27 mouse cellular contexts compared by ENCODE assay signal in genomic region chr10:34111964-34112738, GRCm38 (mm10). TPM values are rescaled to one million over a fixed set of nuclear protein-coding genes. Genes with fewer than 3 reads are reported as not detected.
DNase-seq lines count a peak whose midpoint lies in the region; ATAC-seq lines count a peak whose summit lies in the region.
"Had no signal": no experiment of that assay in that cellular context is flagged by ENCODE, and none has a peak within 500 bp of the region (broad histone marks: within the 10 kb centered on the region; RNA-seq: fewer than 3 reads in every experiment).

No protein-coding gene starts in this region.

- WGBS in embryonic facial prominence, embryonic 13.5 days, result 21% methylated on average over 4 of the region's 4 CpGs
- WGBS in limb, embryonic 13.5 days, result 42% methylated on average over 4 of the region's 4 CpGs
- 90% methylated on average over 4 of the region's 4 CpGs for WGBS in midbrain, embryonic 13.5 days
- 92% methylated on average over 4 of the region's 4 CpGs for WGBS in forebrain, embryonic 14.5 days

- peak; percentile 56 for DNase-seq in NIH3T3 (ENCODE audit: low read depth)
- peak; percentile 14 for DNase-seq in adipocyte (ENCODE audit: low spot score)
- DNase-seq in heart, postnatal 36 days, result no peak
- DNase-seq in forebrain, embryonic 14.5 days (ENCODE audit: low spot score), result no peak
- DNase-seq: cerebellum, adult 11-12 months; cerebellum, postnatal 14 days; gastrocnemius, postnatal 36 days; heart, adult 2 months; heart, postnatal 4 days; kidney, adult 8-10 months; kidney, postnatal 14 days; lung, embryonic 14.5 days; right cerebral cortex, adult 18-20 months; right cerebral cortex, postnatal 4 days; thymus, postnatal 14 days had no signal

- H3K36me3 ChIP-seq in embryonic facial prominence, embryonic 13.5 days, result no peaks in the 10 kb centered on the region
- H3K36me3 ChIP-seq in limb, embryonic 13.5 days, result no peaks in the 10 kb centered on the region
- H3K36me3 ChIP-seq in midbrain, embryonic 13.5 days, result no peaks in the 10 kb centered on the region
- no peaks in the 10 kb centered on the region for H3K36me3 ChIP-seq in forebrain, embryonic 14.5 days (ENCODE audit: control insufficient read depth, insufficient read depth, low read length)
- H3K36me3 ChIP-seq: heart, embryonic 15.5 days had no signal

- H3K9me3 ChIP-seq in embryonic facial prominence, embryonic 13.5 days, result no peaks in the 10 kb centered on the region
- H3K9me3 ChIP-seq in limb, embryonic 13.5 days, result no peaks in the 10 kb centered on the region
- no peaks in the 10 kb centered on the region for H3K9me3 ChIP-seq in midbrain, embryonic 13.5 days
- H3K9me3 ChIP-seq in forebrain, embryonic 14.5 days (replicated peaks; ENCODE audit: control insufficient read depth, low read length), result no peaks in the 10 kb centered on the region
- H3K9me3 ChIP-seq: heart, embryonic 15.5 days; megakaryocyte, embryonic 14.5 days had no signal

- peak overlapping the region; percentile 78 for H3K27ac ChIP-seq in embryonic facial prominence, embryonic 13.5 days
- no peak overlapping the region; the same call in 1 of the 2 replicates for H3K27ac ChIP-seq in limb, embryonic 13.5 days
- H3K27ac ChIP-seq in midbrain, embryonic 13.5 days, result no peak overlapping the region
- H3K27ac ChIP-seq in forebrain, embryonic 14.5 days (ENCODE audit: low read depth, low read length), result no peak overlapping the region
- H3K27ac ChIP-seq: heart, adult 2 months; heart, embryonic 15.5 days; hindbrain, embryonic 14.5 days; liver, embryonic 14.5 days had no signal

- no peaks in the 10 kb centered on the region for H3K27me3 ChIP-seq in embryonic facial prominence, embryonic 13.5 days
- no peaks in the 10 kb centered on the region for H3K27me3 ChIP-seq in limb, embryonic 13.5 days
- H3K27me3 ChIP-seq in midbrain, embryonic 13.5 days, result no peaks in the 10 kb centered on the region
- no peaks in the 10 kb centered on the region for H3K27me3 ChIP-seq in forebrain, embryonic 14.5 days (replicated peaks; ENCODE audit: control insufficient read depth, insufficient read depth, low read length)
- H3K27me3 ChIP-seq: heart, embryonic 15.5 days; megakaryocyte, embryonic 14.5 days had no signal

- H3K4me1 ChIP-seq in embryonic facial prominence, embryonic 13.5 days, result peaks cover 15% of the 10 kb centered on the region
- H3K4me1 ChIP-seq in limb, embryonic 13.5 days, result no peaks in the 10 kb centered on the region
- no peaks in the 10 kb centered on the region for H3K4me1 ChIP-seq in midbrain, embryonic 13.5 days (replicated peaks)
- H3K4me1 ChIP-seq in forebrain, embryonic 14.5 days (ENCODE audit: control insufficient read depth, insufficient read depth, low read length), result no peaks in the 10 kb centered on the region
- H3K4me1 ChIP-seq: heart, embryonic 15.5 days; megakaryocyte, embryonic 14.5 days had no signal

- 0 out of 2 replicates have a peak, but pooled peaks have one; percentile 67 for ATAC-seq in embryonic facial prominence, embryonic 13.5 days (ENCODE audit: insufficient number of reproducible peaks, insufficient read depth, low FRiP score, low TSS enrichment, low read depth)
- 0 out of 2 replicates have a peak, but pooled peaks have one; percentile 28 for ATAC-seq in limb, embryonic 13.5 days (ENCODE audit: low FRiP score, low read depth)
- no peak for ATAC-seq in midbrain, embryonic 13.5 days
- no peak for ATAC-seq in forebrain, embryonic 14.5 days
- no peak for ATAC-seq in cerebellum, adult (ENCODE audit: insufficient number of reproducible peaks, low FRiP score, low TSS enrichment)
- ATAC-seq: forebrain, embryonic 16.5 days; midbrain, embryonic 16.5 days had no signal

- intact Hi-C loops in heart, postnatal 36 days (cut with DNase I), result no loop called here

- no peak overlapping the region for H3K4me2 ChIP-seq in embryonic facial prominence, embryonic 13.5 days
- no peak overlapping the region for H3K4me2 ChIP-seq in limb, embryonic 13.5 days (replicated peaks)
- H3K4me2 ChIP-seq in midbrain, embryonic 13.5 days (replicated peaks), result no peak overlapping the region
- no peak overlapping the region for H3K4me2 ChIP-seq in forebrain, embryonic 14.5 days (ENCODE audit: low read length)
- H3K4me2 ChIP-seq: heart, embryonic 15.5 days; hindbrain, embryonic 14.5 days; lung, embryonic 14.5 days had no signal

- H3K4me3 ChIP-seq in embryonic facial prominence, embryonic 13.5 days, result no peak overlapping the region
- H3K4me3 ChIP-seq in limb, embryonic 13.5 days, result no peak overlapping the region
- no peak overlapping the region for H3K4me3 ChIP-seq in midbrain, embryonic 13.5 days (replicated peaks)
- no peak overlapping the region for H3K4me3 ChIP-seq in forebrain, embryonic 14.5 days (ENCODE audit: low read depth, low read length)
- H3K4me3 ChIP-seq: heart, adult 2 months; heart, embryonic 15.5 days; megakaryocyte, embryonic 14.5 days; myocyte had no signal

- H3K9ac ChIP-seq in embryonic facial prominence, embryonic 13.5 days, result no peak overlapping the region
- no peak overlapping the region for H3K9ac ChIP-seq in limb, embryonic 13.5 days
- no peak overlapping the region for H3K9ac ChIP-seq in midbrain, embryonic 13.5 days (replicated peaks)
- no peak overlapping the region for H3K9ac ChIP-seq in forebrain, embryonic 14.5 days (ENCODE audit: low read length)
- H3K9ac ChIP-seq: heart, embryonic 15.5 days; hindbrain, embryonic 14.5 days; liver, embryonic 14.5 days; lung, embryonic 14.5 days had no signal

RNA-seq across cellular contexts. Expression of gene Calhm6, which starts 15.6 kb away (rescaled TPM):
- polyA plus RNA-seq in embryonic facial prominence, embryonic 13.5 days (2015; fragmentation: Nextera tagmentation; extraction: Ambion mirVana), result 1.5 TPM in 2 replicates
- 1.0 and 1.3 TPM in 2 replicates for polyA plus RNA-seq in limb, embryonic 13.5 days (2015; fragmentation: Nextera tagmentation; extraction: Ambion mirVana)
- 0.19 and 0.31 TPM in 2 replicates for polyA plus RNA-seq in midbrain, embryonic 13.5 days (2015; fragmentation: Nextera tagmentation; extraction: Ambion mirVana)
- total RNA-seq in heart, postnatal 36 days (2021), result not detected
- polyA plus RNA-seq in forebrain, embryonic 14.5 days (2014; fragmentation: Nextera tagmentation; extraction: Ambion mirVana), result 0.27 TPM in 1 of 2 replicates, not detected in the other
- total RNA-seq: gastrocnemius, postnatal 36 days had no signal
- polyA plus RNA-seq: C2C12 had no signal

RNA-seq across cellular contexts. Expression of gene Calhm5, which starts 15.8 kb away (rescaled TPM):
- polyA plus RNA-seq in embryonic facial prominence, embryonic 13.5 days (2015; fragmentation: Nextera tagmentation; extraction: Ambion mirVana), result 0.62 and 0.86 TPM in 2 replicates
- 0.45 and 0.51 TPM in 2 replicates for polyA plus RNA-seq in limb, embryonic 13.5 days (2015; fragmentation: Nextera tagmentation; extraction: Ambion mirVana)
- 0.16 and 0.32 TPM in 2 replicates for polyA plus RNA-seq in midbrain, embryonic 13.5 days (2015; fragmentation: Nextera tagmentation; extraction: Ambion mirVana)
- total RNA-seq in heart, postnatal 36 days (2021), result 1 to 10 TPM in 1 of 2 experiments, under 1 TPM in 1; 1.00 to 1.4 TPM
- 0.39 and 0.59 TPM in 2 replicates for polyA plus RNA-seq in forebrain, embryonic 14.5 days (2014; fragmentation: Nextera tagmentation; extraction: Ambion mirVana)

Comparison
In these comparisons a context has a peak if more than half of its experiments do, and no peak if none do; other contexts are left out.
1. DNase-seq: peak in NIH3T3 (single experiment) and adipocyte (single experiment); none in heart, postnatal 36 days (0 of 2) and forebrain, embryonic 14.5 days (single experiment).
2. ATAC-seq: peak in embryonic facial prominence, embryonic 13.5 days (single experiment) and limb, embryonic 13.5 days (single experiment); none in midbrain, embryonic 13.5 days (single experiment), forebrain, embryonic 14.5 days (single experiment) and cerebellum, adult (single experiment).